In genomic region chr19:28697718-28698117, GRCm38 (mm10) we compare ENCODE assay signal across 13 mouse cellular contexts. TPM values are rescaled to one million over a fixed set of nuclear protein-coding genes. Genes with fewer than 3 reads are reported as not detected.
A peak's percentile ranks its signal among the peaks of the same experiment; 100 is the strongest.
DNase-seq lines count a peak whose midpoint lies in the region; ATAC-seq and TF ChIP-seq lines count a peak whose summit lies in the region.
"Had no signal": no experiment of that assay in that cellular context is flagged by ENCODE, and none has a peak within 500 bp of the region (broad histone marks: within the 10 kb centered on the region; RNA-seq: fewer than 3 reads in every experiment).

No protein-coding gene starts in this region.

- no peak for DNase-seq in gastrocnemius, adult 2 months
- no peak for DNase-seq in gastrocnemius, postnatal 25 days
- DNase-seq in kidney, postnatal 25 days: peak; percentile 23 to 51
- DNase-seq in midbrain, postnatal 0 days (ENCODE audit: low spot score): no peak
- DNase-seq in midbrain, embryonic 11.5 days (ENCODE audit: low spot score, missing footprints): no peak
- DNase-seq in limb, embryonic 10.5 days (ENCODE audit: low spot score): no peak
- no peak for DNase-seq in heart, postnatal 36 days
- DNase-seq: cerebellum, adult 9-10 months; heart, postnatal 10 days had no signal

- no peak overlapping the region for H3K4me2 ChIP-seq in kidney, embryonic 15.5 days
- no peak overlapping the region for H3K4me2 ChIP-seq in midbrain, postnatal 0 days (ENCODE audit: low read depth, low read length, poor library complexity, severe bottlenecking)
- no peak overlapping the region for H3K4me2 ChIP-seq in midbrain, embryonic 11.5 days
- H3K4me2 ChIP-seq: embryonic facial prominence, embryonic 12.5 days; liver, embryonic 15.5 days; neural tube, embryonic 13.5 days had no signal

- peak; percentile 55 for TF ChIP-seq CTCF in gastrocnemius, adult 2 months (IDR thresholded peaks at IDR 0.05)
- peak; percentile 27; the same call in 1 of the 2 replicates for TF ChIP-seq CTCF in midbrain, postnatal 0 days (IDR thresholded peaks at IDR 0.05)

- H3K4me3 ChIP-seq in gastrocnemius, adult 2 months: no peak overlapping the region
- no peak overlapping the region for H3K4me3 ChIP-seq in kidney, embryonic 15.5 days (replicated peaks)
- H3K4me3 ChIP-seq in midbrain, postnatal 0 days (ENCODE audit: low read depth, low read length): no peak overlapping the region
- no peak overlapping the region for H3K4me3 ChIP-seq in midbrain, embryonic 11.5 days (ENCODE audit: low read depth, low read length)
- H3K4me3 ChIP-seq in limb, embryonic 10.5 days: no peak overlapping the region
- H3K4me3 ChIP-seq: embryonic facial prominence, embryonic 12.5 days; liver, embryonic 15.5 days; neural tube, embryonic 13.5 days had no signal

- no peaks in the 10 kb centered on the region for H3K27me3 ChIP-seq in kidney, embryonic 15.5 days
- no peaks in the 10 kb centered on the region for H3K27me3 ChIP-seq in midbrain, postnatal 0 days (ENCODE audit: insufficient read depth, low read length)
- no peaks in the 10 kb centered on the region for H3K27me3 ChIP-seq in midbrain, embryonic 11.5 days (ENCODE audit: control insufficient read depth, insufficient read depth, low read length)
- H3K27me3 ChIP-seq in limb, embryonic 10.5 days (ENCODE audit: low read depth, poor library complexity, severe bottlenecking): no peaks in the 10 kb centered on the region
- H3K27me3 ChIP-seq: embryonic facial prominence, embryonic 12.5 days; liver, embryonic 15.5 days; neural tube, embryonic 13.5 days had no signal

- intact Hi-C loops in gastrocnemius, adult 2 months (cut with DNase I): loop anchor here (5.0 kb wide), 1 partner anchor 60 kb away; no protein-coding TSS in a partner anchor
- intact Hi-C loops in heart, postnatal 36 days (cut with DNase I): loop anchor here (2.0 kb wide), 1 partner anchor 61 kb away; no protein-coding TSS in a partner anchor

- H3K9ac ChIP-seq in kidney, embryonic 15.5 days: no peak overlapping the region
- H3K9ac ChIP-seq in midbrain, postnatal 0 days (replicated peaks; ENCODE audit: low read length, poor library complexity, severe bottlenecking): no peak overlapping the region
- H3K9ac ChIP-seq in midbrain, embryonic 11.5 days (ENCODE audit: low read length): no peak overlapping the region
- H3K9ac ChIP-seq: embryonic facial prominence, embryonic 12.5 days; liver, embryonic 15.5 days; neural tube, embryonic 13.5 days had no signal

- no peak for ATAC-seq in kidney, embryonic 15.5 days (replicated peaks; ENCODE audit: low FRiP score)
- no peak for ATAC-seq in midbrain, postnatal 0 days (ENCODE audit: low FRiP score)
- no peak for ATAC-seq in midbrain, embryonic 11.5 days (ENCODE audit: low FRiP score)

- H3K36me3 ChIP-seq in kidney, embryonic 15.5 days: no peaks in the 10 kb centered on the region
- no peaks in the 10 kb centered on the region for H3K36me3 ChIP-seq in midbrain, postnatal 0 days (ENCODE audit: insufficient read depth, low read length)
- no peaks in the 10 kb centered on the region for H3K36me3 ChIP-seq in midbrain, embryonic 11.5 days (ENCODE audit: control insufficient read depth, insufficient read depth, low read length)
- no peaks in the 10 kb centered on the region for H3K36me3 ChIP-seq in limb, embryonic 10.5 days
- H3K36me3 ChIP-seq: embryonic facial prominence, embryonic 12.5 days; liver, embryonic 15.5 days; neural tube, embryonic 13.5 days had no signal

- no peaks in the 10 kb centered on the region for H3K4me1 ChIP-seq in kidney, embryonic 15.5 days
- no peaks in the 10 kb centered on the region for H3K4me1 ChIP-seq in midbrain, postnatal 0 days (ENCODE audit: insufficient read depth, low read length)
- H3K4me1 ChIP-seq in midbrain, embryonic 11.5 days (ENCODE audit: control insufficient read depth, insufficient read depth, low read length): no peaks in the 10 kb centered on the region
- H3K4me1 ChIP-seq in limb, embryonic 10.5 days: no peaks in the 10 kb centered on the region
- H3K4me1 ChIP-seq: embryonic facial prominence, embryonic 12.5 days; liver, embryonic 15.5 days; neural tube, embryonic 13.5 days had no signal

- H3K27ac ChIP-seq in gastrocnemius, adult 2 months: no peak overlapping the region
- H3K27ac ChIP-seq in kidney, embryonic 15.5 days: no peak overlapping the region
- no peak overlapping the region for H3K27ac ChIP-seq in midbrain, postnatal 0 days (ENCODE audit: low read depth, low read length)
- no peak overlapping the region for H3K27ac ChIP-seq in midbrain, embryonic 11.5 days (ENCODE audit: low read depth, low read length)
- H3K27ac ChIP-seq in limb, embryonic 10.5 days: no peak overlapping the region
- H3K27ac ChIP-seq: embryonic facial prominence, embryonic 12.5 days; liver, embryonic 15.5 days; neural tube, embryonic 13.5 days had no signal

- no peaks in the 10 kb centered on the region for H3K9me3 ChIP-seq in kidney, embryonic 15.5 days (replicated peaks)
- no peaks in the 10 kb centered on the region for H3K9me3 ChIP-seq in midbrain, postnatal 0 days (ENCODE audit: low read length)
- H3K9me3 ChIP-seq in midbrain, embryonic 11.5 days (ENCODE audit: control insufficient read depth, low read length): no peaks in the 10 kb centered on the region
- H3K9me3 ChIP-seq in limb, embryonic 10.5 days (replicated peaks): no peaks in the 10 kb centered on the region
- H3K9me3 ChIP-seq: embryonic facial prominence, embryonic 12.5 days; liver, embryonic 15.5 days; neural tube, embryonic 13.5 days had no signal

- WGBS in kidney, embryonic 15.5 days: 76% methylated on average over 3 of the region's 3 CpGs
- WGBS in midbrain, postnatal 0 days: 73% methylated on average over 3 of the region's 3 CpGs
- WGBS in midbrain, embryonic 11.5 days: 61% methylated on average over 3 of the region's 3 CpGs
- WGBS in limb, embryonic 10.5 days: 63% methylated on average over 3 of the region's 3 CpGs

RNA-seq across cellular contexts. Expression of gene Glis3, which starts 17.8 kb away (rescaled TPM):
- 1 to 10 TPM in 1 of 2 experiments, under 1 TPM in 1; 0.61 to 1.2 TPM for total RNA-seq in gastrocnemius, adult 2 months (2021)
- total RNA-seq in gastrocnemius, postnatal 25 days (2021): 1 to 10 TPM in 1 of 2 experiments, under 1 TPM in 1; 0.82 to 1.0 TPM
- polyA plus RNA-seq in kidney, embryonic 15.5 days (2015; fragmentation: Nextera tagmentation; extraction: Ambion mirVana): 8.4 and 9.2 TPM in 2 replicates
- 16.5 and 27.1 TPM in 2 replicates for total RNA-seq in midbrain, postnatal 0 days (2014; rRNA removed)
- polyA plus RNA-seq in midbrain, postnatal 0 days (2015; fragmentation: Nextera tagmentation; extraction: Ambion mirVana): 0.75 and 1.2 TPM in 2 replicates
- polyA plus RNA-seq in midbrain, embryonic 11.5 days (2014; fragmentation: Nextera tagmentation; extraction: Ambion mirVana): 1.7 and 1.9 TPM in 2 replicates
- 2.6 and 2.7 TPM in 2 replicates for polyA plus RNA-seq in limb, embryonic 10.5 days (2016; fragmentation: Nextera tagmentation; extraction: Ambion mirVana)
- total RNA-seq in heart, postnatal 36 days (2021): 1 to 10 TPM; 1.6 to 1.9 TPM

Comparison
In these comparisons a context has a peak if more than half of its experiments do, and no peak if none do; other contexts are left out.
1. DNase-seq: peak in kidney, postnatal 25 days (2 of 2); none in gastrocnemius, adult 2 months (single experiment), gastrocnemius, postnatal 25 days (single experiment), midbrain, postnatal 0 days (single experiment), midbrain, embryonic 11.5 days (single experiment), limb, embryonic 10.5 days (single experiment) and heart, postnatal 36 days (0 of 2).